Mouse (Mus musculus) testis, adult 2 months (tissue): Measurements from ENCODE around the gene Ugt1a6b.

Source experiments
- CTCF ChIP-seq: fragments of 200-500 bp; IDR thresholded peaks from 2 replicates; pipeline ENCODE4 v1.5.1; 2012; ENCODE audit warnings: low read depth, mild to moderate bottlenecking, inconsistent platforms, low read length, moderate library complexity; ENCODE audit not compliant: control insufficient read depth, insufficient read depth, insufficient replicate concordance
- POLR2A ChIP-seq: fragments of 200-500 bp; IDR thresholded peaks from 2 replicates; pipeline ENCODE4 v1.6.1; 2012; ENCODE audit warnings: low read depth, mild to moderate bottlenecking, inconsistent platforms, low read length, moderate library complexity; ENCODE audit not compliant: control insufficient read depth

- TF ChIP-seq CTCF (no peak), POLR2A (no peak)
Observed at GRCm38 (mm10) chr1:88258361-88258760, 155.3 kb downstream of the Ugt1a6b start.
